In genomic region chr11:64978720-64979488, GRCm38 (mm10) we compare ENCODE assay signal across 1 mouse cellular context.
A peak's percentile ranks its signal among the peaks of the same experiment; 100 is the strongest.
TF ChIP-seq lines count a peak whose summit lies in the region.

Gene Elac2, plus strand, starts transcription at chr11:64979038.

TF ChIP-seq in MEL, 35 proteins besides CTCF, POLR2A, EP300 and RAD21 (continued from another document):
- TF ChIP-seq GABPA (IDR thresholded peaks at IDR 0.05; ENCODE audit: low read depth, low read length) (no peak), USF1 (IDR thresholded peaks at IDR 0.05; ENCODE audit: low read depth, low read length) (peak; percentile 65)
